Mouse (Mus musculus) layer of hippocampus, postnatal 25 days (tissue): Measurements from ENCODE around the gene Stag3. TPM values are rescaled to one million over a fixed set of nuclear protein-coding genes. Genes with fewer than 3 reads are reported as not detected.

ENCODE experiments used
- DNase-seq, 2 experiments: peaks; one replicate each; pipeline ENCODE4 v3.0.0; 2022; ENCODE audit warnings: mixed read lengths in 2 of 2, low spot score in 1 of 2; ENCODE audit errors: extremely low spot score in 1 of 2
- total RNA-seq, 2 experiments: library from RNA; stranded (reverse); gene quantifications; 2 replicates each; pipeline ENCODE4 v1.2.3; 2021

The Stag3 gene
- total RNA-seq, 2 experiments from 2014 or later: 1.3 to 1.4 TPM

DNA sequence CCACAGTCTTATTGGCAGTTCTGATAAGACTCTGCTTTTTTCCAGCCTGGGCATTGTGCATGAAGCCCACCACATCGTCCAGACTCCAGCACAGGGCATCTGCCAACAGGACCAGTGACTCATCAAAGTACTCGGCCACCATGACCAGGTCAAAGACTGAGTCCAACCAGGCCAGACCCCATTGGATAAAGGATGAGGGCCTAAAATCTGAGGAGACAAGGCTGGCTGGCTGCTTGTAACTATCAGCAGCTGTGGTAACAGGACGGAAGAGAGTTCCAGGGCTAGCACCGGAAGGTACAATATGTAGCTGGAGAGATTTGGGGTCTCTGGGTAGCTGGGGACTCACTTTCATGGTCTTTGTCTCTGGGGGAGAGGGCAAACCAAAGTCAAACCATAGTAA, 14.3 kb upstream of the Stag3 start:
- DNase-seq: peak in 1 of 2 experiments; percentile 7

DNA sequence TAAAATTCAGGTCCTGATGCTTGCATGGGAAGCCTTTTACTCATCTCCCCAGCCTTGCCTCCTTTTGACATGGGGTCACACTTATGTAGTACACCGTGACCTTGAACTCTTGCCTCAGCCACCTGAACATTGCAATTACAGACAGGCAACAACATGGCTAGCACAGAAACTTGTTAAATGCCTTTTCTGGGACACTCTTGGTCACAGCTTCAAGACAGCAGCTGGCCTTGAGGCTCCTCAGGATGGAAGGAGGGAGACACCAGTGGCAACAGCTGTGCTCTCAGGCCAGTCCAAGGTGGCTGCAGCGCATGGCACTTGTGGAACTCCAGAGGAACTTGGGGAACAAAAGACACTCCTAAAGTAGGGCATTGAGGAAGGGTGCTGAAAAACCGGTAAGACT, 12.9 kb upstream of the Stag3 start:
- DNase-seq: no peak

DNA sequence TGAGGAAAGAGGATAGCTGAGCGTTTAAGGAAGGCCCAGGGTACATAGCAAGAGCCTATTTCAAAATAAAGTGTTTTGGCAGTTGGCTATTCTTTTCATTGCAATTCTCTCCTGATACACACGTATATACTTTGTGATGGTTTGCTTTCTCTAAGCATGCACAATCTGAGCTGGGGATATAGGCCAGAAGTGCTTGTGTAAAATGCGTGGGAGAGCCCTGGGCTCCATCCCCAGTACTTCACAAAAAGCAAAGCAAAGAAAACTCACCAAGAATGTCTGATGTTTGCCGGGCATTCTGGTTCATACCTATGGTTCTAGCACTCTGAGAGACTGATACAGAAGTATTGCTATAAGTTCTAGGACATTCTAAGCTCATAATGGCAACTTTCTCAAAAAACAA, 11.1 kb upstream of the Stag3 start:
- DNase-seq: no peak

DNA sequence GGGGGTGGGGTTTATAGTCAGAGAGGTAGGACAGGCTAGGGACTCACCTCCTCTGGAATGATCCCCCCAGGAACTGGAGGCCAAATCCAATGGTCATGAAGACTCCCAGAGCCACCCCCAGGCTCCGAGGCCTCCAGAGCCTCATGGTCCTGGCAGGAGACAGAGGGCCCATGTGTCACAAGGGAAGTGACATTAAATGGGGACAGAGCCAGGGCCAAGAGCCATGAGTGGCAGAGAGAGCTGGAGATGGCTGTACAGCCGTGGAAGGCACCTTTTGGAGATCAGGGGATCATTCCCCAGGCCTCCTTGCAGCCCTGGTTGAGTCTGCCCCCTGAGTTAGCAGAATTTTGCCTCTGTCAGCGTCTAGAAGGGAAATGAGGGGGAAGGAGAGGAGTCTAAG, 8.8 kb upstream of the Stag3 start:
- DNase-seq: no peak

DNA sequence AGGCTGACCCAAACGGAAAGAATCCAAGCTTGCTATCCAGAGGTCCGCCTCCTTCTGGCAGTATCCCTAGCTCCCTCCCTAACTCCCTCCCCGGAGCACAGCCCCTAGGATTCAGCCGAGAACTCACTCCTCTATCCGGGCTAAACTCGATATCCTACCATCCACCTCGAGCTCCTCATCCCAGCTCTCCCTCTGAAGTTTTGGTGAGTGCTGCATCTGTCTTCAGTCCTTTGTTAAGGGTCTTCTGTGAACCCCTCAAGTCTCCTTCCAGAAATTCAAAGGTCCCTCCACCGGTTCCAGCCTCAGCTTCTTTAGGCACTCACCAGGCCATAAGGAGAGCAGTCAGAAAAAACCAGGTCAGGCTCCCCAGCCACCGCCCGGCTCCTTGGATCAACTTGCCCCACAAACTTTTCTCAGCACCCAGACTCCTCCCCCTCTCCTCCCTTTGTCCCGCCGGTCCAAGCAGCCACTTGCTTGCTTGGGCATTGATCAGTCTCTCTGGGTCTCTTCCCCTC, 7.6 kb upstream of the Stag3 start, which contains the start of gene Gal3st4:
Gene Gal3st4, minus strand, starts transcription at position 432 of the 515 bp plus-strand sequence.
- DNase-seq: no peak

DNA sequence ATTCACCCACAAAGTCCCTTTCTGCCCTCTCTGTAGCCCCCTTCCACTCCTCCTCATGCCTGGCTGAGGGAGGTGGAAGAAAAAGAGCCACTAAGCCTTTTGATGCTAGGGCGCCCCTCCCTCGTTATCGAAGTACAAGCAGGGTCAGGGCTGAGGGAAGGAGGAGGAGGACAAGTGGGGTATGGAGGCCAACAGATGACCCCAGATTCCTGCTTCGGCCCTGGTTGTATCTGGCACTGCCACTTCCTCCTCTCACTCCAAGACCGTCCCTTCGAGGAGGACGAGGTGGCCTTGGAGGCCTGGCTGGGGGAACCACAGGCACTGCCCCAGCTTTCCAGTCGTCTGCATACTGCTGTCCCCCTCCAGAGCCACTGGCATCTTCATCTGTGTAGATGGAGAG, 5.9 kb upstream of the Stag3 start:
- DNase-seq: no peak

DNA sequence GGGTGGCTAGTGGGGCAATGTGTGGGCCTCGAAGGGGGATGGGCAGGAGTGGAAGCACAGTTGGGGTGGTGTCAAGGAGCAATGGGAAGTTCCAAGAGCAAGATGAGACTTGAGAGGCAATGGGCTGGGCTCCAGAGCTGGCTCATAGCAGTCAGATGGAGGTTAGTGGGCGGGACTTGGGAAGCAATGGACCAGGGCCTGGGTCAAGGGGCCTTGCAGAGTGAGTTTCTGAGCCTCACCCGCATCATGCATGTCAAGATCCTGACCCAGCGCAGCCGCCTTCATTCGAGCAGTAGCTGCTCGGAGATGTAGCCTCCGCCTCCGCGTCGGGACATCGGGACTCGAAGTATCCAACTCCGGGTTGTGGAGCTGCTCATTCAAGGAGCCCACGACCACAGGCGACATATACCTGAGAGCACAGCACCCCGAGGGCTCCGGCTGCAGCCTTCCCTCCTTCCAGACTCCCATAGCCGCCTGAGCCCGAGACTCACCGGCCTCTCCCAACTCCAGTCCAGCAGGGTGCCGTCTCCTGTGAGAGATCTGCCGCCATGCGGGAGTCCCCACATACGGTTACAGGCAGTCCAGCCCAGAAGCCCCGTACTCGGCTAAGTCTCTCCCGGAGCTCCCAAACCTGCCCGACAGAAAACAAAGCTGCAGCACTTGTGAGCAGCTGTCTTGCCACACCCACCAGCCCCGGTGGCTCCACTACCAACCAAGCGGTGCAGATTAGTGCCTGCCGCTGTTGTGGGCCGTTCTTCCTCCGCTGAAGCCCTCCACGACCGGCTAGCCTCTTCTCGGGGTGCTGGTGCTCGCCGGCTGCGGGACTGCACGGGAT, 4.6 kb upstream of the Stag3 start:
- DNase-seq: no peak

GRCm38 (mm10) chr5:138277994-138278393, 2.0 kb upstream of the Stag3 start:
- no peak for DNase-seq

DNA sequence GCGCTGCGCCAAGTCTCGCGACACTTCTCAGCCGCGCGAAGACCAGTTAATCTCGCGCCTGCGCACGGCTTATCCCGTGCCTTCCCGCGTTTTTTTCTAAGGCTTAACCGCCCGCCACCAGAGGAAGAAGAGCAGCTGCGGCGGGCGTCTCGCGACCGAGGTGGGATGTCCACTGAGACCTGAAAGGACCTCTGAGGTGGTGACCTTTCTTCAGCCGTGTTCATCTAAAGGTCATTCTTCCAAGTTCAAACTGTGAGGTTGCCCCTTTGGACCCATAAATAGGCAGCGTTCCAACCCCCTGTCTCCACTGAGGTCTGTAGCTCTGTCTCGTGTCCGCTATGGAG, 357 bp downstream of the Stag3 start:
- no peak for DNase-seq

- DNase-seq: no peak
Measured at GRCm38 (mm10) chr5:138280829-138281228, 789 bp downstream of the Stag3 start.

- no peak for DNase-seq
Measured at GRCm38 (mm10) chr5:138281798-138282197, 1.8 kb downstream of the Stag3 start.

- no peak for DNase-seq
Measured at GRCm38 (mm10) chr5:138283540-138283939, 3.5 kb downstream of the Stag3 start.

DNA sequence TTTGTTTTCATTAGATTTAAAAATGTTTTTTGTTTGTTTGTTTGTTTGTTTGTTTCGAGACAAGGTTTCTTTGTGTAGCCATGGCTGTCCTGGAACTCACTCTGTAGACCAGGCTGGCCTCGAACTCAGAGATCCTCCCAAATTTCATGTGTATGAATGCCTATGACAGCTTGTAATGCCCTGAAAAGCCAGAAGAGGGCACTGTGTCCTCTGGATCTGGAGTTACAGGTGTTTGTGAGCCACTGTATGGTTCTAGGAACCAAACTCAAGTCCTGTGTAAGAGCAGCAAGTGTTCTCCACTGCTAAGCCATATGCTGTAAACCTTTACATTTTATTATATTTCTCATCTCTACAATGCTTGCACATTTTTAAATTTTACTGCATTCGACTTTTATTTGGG, 7.8 kb downstream of the Stag3 start:
- DNase-seq: no peak

GRCm38 (mm10) chr5:138291638-138292037, 11.6 kb downstream of the Stag3 start:
- no peak for DNase-seq

GRCm38 (mm10) chr5:138294158-138294557, 14.1 kb downstream of the Stag3 start:
- no peak for DNase-seq

DNA sequence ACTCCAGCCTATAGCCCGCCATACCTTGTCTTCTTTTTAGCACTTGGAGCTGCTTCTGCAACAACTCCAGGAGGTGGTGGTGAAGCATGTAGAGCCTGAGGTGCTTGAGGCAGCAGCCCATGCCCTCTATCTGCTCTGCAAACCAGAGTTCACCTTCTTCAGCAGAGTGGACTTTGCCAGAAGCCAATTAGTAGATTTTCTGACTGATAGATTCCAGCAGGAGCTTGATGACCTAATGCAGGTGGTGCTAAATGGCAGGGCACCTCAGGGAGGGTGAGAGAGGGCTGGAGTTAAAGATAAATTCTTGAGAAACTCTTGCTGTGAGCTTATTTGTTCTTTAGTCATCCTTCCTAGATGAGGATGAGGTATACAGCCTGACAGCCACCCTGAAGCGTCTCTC, 19.6 kb downstream of the Stag3 start:
- DNase-seq: no peak

DNA sequence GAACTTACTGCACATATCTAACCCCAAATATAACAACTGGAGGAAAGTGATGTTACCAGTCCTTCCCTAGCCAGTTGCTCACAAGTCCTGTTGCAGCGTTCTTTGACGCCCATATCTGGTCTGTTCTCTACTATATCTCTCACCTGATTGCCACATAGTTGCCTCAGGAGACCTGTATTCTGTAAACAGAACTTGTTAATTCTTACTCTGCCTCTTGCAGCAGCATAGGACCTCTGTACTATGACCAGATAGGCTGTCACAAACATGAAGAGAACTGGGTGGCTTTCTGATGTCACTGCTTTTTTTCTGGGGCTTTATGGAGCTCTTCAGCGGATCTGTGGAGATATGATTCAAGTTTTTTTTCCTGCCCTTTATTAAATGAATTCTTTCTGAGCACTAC, 32.8 kb downstream of the Stag3 start:
- DNase-seq: no peak

- no peak for DNase-seq
Measured at GRCm38 (mm10) chr5:138341661-138342060, 61.6 kb downstream of the Stag3 start, which contains the start of gene Pvrig. Pvrig (plus strand) TSS chr5:138341961.

- no peak for DNase-seq
Measured at GRCm38 (mm10) chr5:138343216-138343615, 63.2 kb downstream of the Stag3 start.
